ENCODE assay signal across 29 mouse cellular contexts in the genomic region with DNA sequence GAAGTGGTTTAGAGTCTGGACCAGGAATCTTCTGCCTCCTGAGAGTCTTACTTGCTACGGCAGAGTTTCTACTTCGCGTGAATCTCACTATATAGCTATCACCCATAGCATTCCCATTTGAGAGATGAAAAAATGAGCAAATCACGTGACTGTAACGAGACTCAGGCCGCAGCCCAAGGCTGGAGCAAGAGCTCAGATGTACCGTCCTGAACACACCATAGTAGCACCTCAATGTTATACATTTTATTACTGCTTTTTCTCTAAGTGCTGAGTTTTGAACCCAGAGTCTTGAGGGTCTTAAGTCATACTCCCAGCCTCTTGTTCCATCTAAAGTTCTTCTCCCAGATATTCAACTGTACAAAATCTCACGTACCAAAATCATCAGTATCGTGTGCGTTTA. TPM values are rescaled to one million over a fixed set of nuclear protein-coding genes. Genes with fewer than 3 reads are reported as not detected.
DNase-seq lines count a peak whose midpoint lies in the region; ATAC-seq and TF ChIP-seq lines count a peak whose summit lies in the region.
"Had no signal": no experiment of that assay in that cellular context is flagged by ENCODE, and none has a peak within 500 bp of the region (broad histone marks: within the 10 kb centered on the region; RNA-seq: fewer than 3 reads in every experiment).

No protein-coding gene starts in this region.

- H3K27me3 ChIP-seq in forebrain, embryonic 13.5 days, result no peaks in the 10 kb centered on the region
- no peaks in the 10 kb centered on the region for H3K27me3 ChIP-seq in forebrain, embryonic 16.5 days (replicated peaks; ENCODE audit: control insufficient read depth, insufficient read depth, low read length)
- no peaks in the 10 kb centered on the region for H3K27me3 ChIP-seq in midbrain, embryonic 11.5 days (ENCODE audit: control insufficient read depth, insufficient read depth, low read length)
- no peaks in the 10 kb centered on the region for H3K27me3 ChIP-seq in midbrain, postnatal 0 days (ENCODE audit: insufficient read depth, low read length)
- H3K27me3 ChIP-seq in forebrain, postnatal 0 days (ENCODE audit: insufficient read depth, low read length), result no peaks in the 10 kb centered on the region
- no peaks in the 10 kb centered on the region for H3K27me3 ChIP-seq in neural tube, embryonic 14.5 days (ENCODE audit: control insufficient read depth, insufficient read depth, low read length)
- H3K27me3 ChIP-seq: heart, embryonic 13.5 days; limb, embryonic 15.5 days; liver, embryonic 13.5 days; megakaryocyte, embryonic 14.5 days; neural tube, embryonic 13.5 days; stomach, embryonic 15.5 days had no signal

- WGBS in forebrain, embryonic 13.5 days, result 88% methylated on average over 10 of the region's 10 CpGs
- 86% methylated on average over 10 of the region's 10 CpGs for WGBS in forebrain, embryonic 16.5 days
- WGBS in midbrain, embryonic 11.5 days, result 90% methylated on average over 10 of the region's 10 CpGs
- 87% methylated on average over 10 of the region's 10 CpGs for WGBS in midbrain, postnatal 0 days
- WGBS in forebrain, postnatal 0 days, result 89% methylated on average over 10 of the region's 10 CpGs
- WGBS in neural tube, embryonic 14.5 days, result 89% methylated on average over 10 of the region's 10 CpGs

- H3K4me2 ChIP-seq in forebrain, embryonic 13.5 days, result no peak overlapping the region
- H3K4me2 ChIP-seq in forebrain, embryonic 16.5 days (ENCODE audit: low read length), result no peak overlapping the region
- no peak overlapping the region for H3K4me2 ChIP-seq in midbrain, embryonic 11.5 days
- no peak overlapping the region for H3K4me2 ChIP-seq in midbrain, postnatal 0 days (ENCODE audit: low read depth, low read length, poor library complexity, severe bottlenecking)
- no peak overlapping the region for H3K4me2 ChIP-seq in forebrain, postnatal 0 days (ENCODE audit: low read depth)
- H3K4me2 ChIP-seq in neural tube, embryonic 14.5 days (ENCODE audit: low read depth, low read length), result no peak overlapping the region
- H3K4me2 ChIP-seq: heart, embryonic 13.5 days; limb, embryonic 15.5 days; liver, embryonic 13.5 days; neural tube, embryonic 13.5 days; stomach, embryonic 15.5 days had no signal

- no peak for DNase-seq in midbrain, embryonic 11.5 days (ENCODE audit: low spot score, missing footprints)
- DNase-seq in midbrain, postnatal 0 days (ENCODE audit: low spot score), result no peak
- no peak for DNase-seq in forebrain, postnatal 0 days
- no peak for DNase-seq in heart, adult 8-10 months (ENCODE audit: low spot score)
- DNase-seq: gastrocnemius, adult 2 months; gastrocnemius, postnatal 36 days; heart, adult 2 months; liver, embryonic 13.5 days had no signal

- no peaks in the 10 kb centered on the region for H3K4me1 ChIP-seq in forebrain, embryonic 13.5 days
- no peaks in the 10 kb centered on the region for H3K4me1 ChIP-seq in forebrain, embryonic 16.5 days (replicated peaks; ENCODE audit: control insufficient read depth, insufficient read depth, low read length)
- H3K4me1 ChIP-seq in midbrain, embryonic 11.5 days (ENCODE audit: control insufficient read depth, insufficient read depth, low read length), result no peaks in the 10 kb centered on the region
- H3K4me1 ChIP-seq in midbrain, postnatal 0 days (ENCODE audit: insufficient read depth, low read length), result no peaks in the 10 kb centered on the region
- no peaks in the 10 kb centered on the region for H3K4me1 ChIP-seq in forebrain, postnatal 0 days (ENCODE audit: insufficient read depth)
- no peaks in the 10 kb centered on the region for H3K4me1 ChIP-seq in neural tube, embryonic 14.5 days (ENCODE audit: control insufficient read depth, insufficient read depth, low read length)
- H3K4me1 ChIP-seq: heart, embryonic 13.5 days; limb, embryonic 15.5 days; liver, embryonic 13.5 days; neural tube, embryonic 13.5 days; stomach, embryonic 15.5 days had no signal

- no peaks in the 10 kb centered on the region for H3K36me3 ChIP-seq in forebrain, embryonic 13.5 days (ENCODE audit: poor library complexity, severe bottlenecking)
- no peaks in the 10 kb centered on the region for H3K36me3 ChIP-seq in forebrain, embryonic 16.5 days (ENCODE audit: control insufficient read depth, insufficient read depth)
- H3K36me3 ChIP-seq in midbrain, embryonic 11.5 days (ENCODE audit: control insufficient read depth, insufficient read depth, low read length), result no peaks in the 10 kb centered on the region
- no peaks in the 10 kb centered on the region for H3K36me3 ChIP-seq in midbrain, postnatal 0 days (ENCODE audit: insufficient read depth, low read length)
- no peaks in the 10 kb centered on the region for H3K36me3 ChIP-seq in forebrain, postnatal 0 days (ENCODE audit: insufficient read depth)
- H3K36me3 ChIP-seq in neural tube, embryonic 14.5 days (ENCODE audit: control insufficient read depth, insufficient read depth, low read length), result no peaks in the 10 kb centered on the region
- H3K36me3 ChIP-seq: G1E; heart, embryonic 13.5 days; limb, embryonic 15.5 days; liver, embryonic 13.5 days; neural tube, embryonic 13.5 days; stomach, embryonic 15.5 days had no signal

- H3K9me3 ChIP-seq in forebrain, embryonic 13.5 days (replicated peaks), result no peaks in the 10 kb centered on the region
- H3K9me3 ChIP-seq in forebrain, embryonic 16.5 days (ENCODE audit: control insufficient read depth, low read length), result no peaks in the 10 kb centered on the region
- H3K9me3 ChIP-seq in midbrain, embryonic 11.5 days (ENCODE audit: control insufficient read depth, low read length), result no peaks in the 10 kb centered on the region
- no peaks in the 10 kb centered on the region for H3K9me3 ChIP-seq in midbrain, postnatal 0 days (ENCODE audit: low read length)
- no peaks in the 10 kb centered on the region for H3K9me3 ChIP-seq in forebrain, postnatal 0 days (ENCODE audit: low read length)
- H3K9me3 ChIP-seq in neural tube, embryonic 14.5 days (ENCODE audit: control insufficient read depth, low read length), result no peaks in the 10 kb centered on the region
- H3K9me3 ChIP-seq: G1E; heart, embryonic 13.5 days; limb, embryonic 15.5 days; liver, embryonic 13.5 days; megakaryocyte, embryonic 14.5 days; neural tube, embryonic 13.5 days; stomach, embryonic 15.5 days had no signal

- H3K27ac ChIP-seq in forebrain, embryonic 13.5 days, result no peak overlapping the region
- no peak overlapping the region for H3K27ac ChIP-seq in forebrain, embryonic 16.5 days (ENCODE audit: low read length)
- H3K27ac ChIP-seq in midbrain, embryonic 11.5 days (ENCODE audit: low read depth, low read length), result no peak overlapping the region
- H3K27ac ChIP-seq in midbrain, postnatal 0 days (ENCODE audit: low read depth, low read length), result no peak overlapping the region
- no peak overlapping the region for H3K27ac ChIP-seq in forebrain, postnatal 0 days (ENCODE audit: low read depth, low read length)
- H3K27ac ChIP-seq in neural tube, embryonic 14.5 days (ENCODE audit: low read depth, low read length), result no peak overlapping the region
- H3K27ac ChIP-seq: gastrocnemius, adult 2 months; heart, adult 2 months; heart, embryonic 13.5 days; kidney, postnatal 0 days; limb, embryonic 15.5 days; liver, embryonic 13.5 days; neural tube, embryonic 13.5 days; stomach, embryonic 15.5 days had no signal

- no peak overlapping the region for H3K4me3 ChIP-seq in forebrain, embryonic 13.5 days
- H3K4me3 ChIP-seq in forebrain, embryonic 16.5 days (replicated peaks; ENCODE audit: low read length), result no peak overlapping the region
- H3K4me3 ChIP-seq in midbrain, embryonic 11.5 days (ENCODE audit: low read depth, low read length), result no peak overlapping the region
- no peak overlapping the region for H3K4me3 ChIP-seq in midbrain, postnatal 0 days (ENCODE audit: low read depth, low read length)
- H3K4me3 ChIP-seq in forebrain, postnatal 0 days (ENCODE audit: low read depth, low read length), result no peak overlapping the region
- H3K4me3 ChIP-seq in neural tube, embryonic 14.5 days (ENCODE audit: low read depth, low read length), result no peak overlapping the region
- H3K4me3 ChIP-seq: gastrocnemius, adult 2 months; heart, adult 2 months; heart, embryonic 13.5 days; limb, embryonic 15.5 days; liver, embryonic 13.5 days; megakaryocyte, embryonic 14.5 days; neural tube, embryonic 13.5 days; stomach, embryonic 15.5 days had no signal

- 0 out of 2 replicates have a peak, but pooled peaks have one; percentile 31 for ATAC-seq in forebrain, embryonic 13.5 days
- no peak for ATAC-seq in forebrain, embryonic 16.5 days
- ATAC-seq in midbrain, embryonic 11.5 days (ENCODE audit: low FRiP score), result 0 out of 2 replicates have a peak, but pooled peaks have one; percentile 24
- no peak for ATAC-seq in midbrain, postnatal 0 days (ENCODE audit: low FRiP score)
- peak; percentile 16 for ATAC-seq in forebrain, postnatal 0 days
- peak; percentile 65; the same call in 1 of the 2 replicates for ATAC-seq in neural tube, embryonic 14.5 days (ENCODE audit: low read depth)
- ATAC-seq: lung, postnatal 0 days had no signal

- H3K9ac ChIP-seq in forebrain, embryonic 13.5 days, result no peak overlapping the region
- no peak overlapping the region for H3K9ac ChIP-seq in forebrain, embryonic 16.5 days (replicated peaks; ENCODE audit: low read depth, low read length)
- H3K9ac ChIP-seq in midbrain, embryonic 11.5 days (ENCODE audit: low read length), result no peak overlapping the region
- no peak overlapping the region for H3K9ac ChIP-seq in midbrain, postnatal 0 days (replicated peaks; ENCODE audit: low read length, poor library complexity, severe bottlenecking)
- no peak overlapping the region for H3K9ac ChIP-seq in forebrain, postnatal 0 days
- no peak overlapping the region for H3K9ac ChIP-seq in neural tube, embryonic 14.5 days (replicated peaks; ENCODE audit: low read depth, low read length)
- H3K9ac ChIP-seq: heart, embryonic 13.5 days; limb, embryonic 15.5 days; liver, embryonic 13.5 days; neural tube, embryonic 13.5 days; stomach, embryonic 15.5 days had no signal

- no peak for TF ChIP-seq CTCF in midbrain, postnatal 0 days (IDR thresholded peaks at IDR 0.05)
- TF ChIP-seq CTCF in forebrain, postnatal 0 days (IDR thresholded peaks at IDR 0.05; ENCODE audit: low read depth), result no peak

RNA-seq across cellular contexts. Expression of gene Gm281, which starts 2.9 kb away (rescaled TPM):
- polyA plus RNA-seq in forebrain, embryonic 13.5 days (2015; fragmentation: Nextera tagmentation; extraction: Ambion mirVana), result 0.08 TPM in 1 of 2 replicates, not detected in the other
- 0.14 TPM in 1 of 2 replicates, not detected in the other for polyA plus RNA-seq in forebrain, embryonic 16.5 days (2015; fragmentation: Nextera tagmentation; extraction: Ambion mirVana)
- polyA plus RNA-seq in midbrain, embryonic 11.5 days (2014; fragmentation: Nextera tagmentation; extraction: Ambion mirVana), result not detected in 2 replicates
- not detected in 2 replicates for total RNA-seq in midbrain, postnatal 0 days (2014; rRNA removed)
- polyA plus RNA-seq in midbrain, postnatal 0 days (2015; fragmentation: Nextera tagmentation; extraction: Ambion mirVana), result not detected in 2 replicates
- not detected in 2 replicates for total RNA-seq in forebrain, postnatal 0 days (2014; rRNA removed)
- 0.06 and 0.11 TPM in 2 replicates for polyA plus RNA-seq in forebrain, postnatal 0 days (2015; fragmentation: Nextera tagmentation; extraction: Ambion mirVana)
- not detected in 2 replicates for polyA plus RNA-seq in neural tube, embryonic 14.5 days (2014; fragmentation: Nextera tagmentation; extraction: Ambion mirVana)
- total RNA-seq in heart, adult 8-10 months (2022), result not detected
- total RNA-seq: adrenal gland, adult 8-10 months; adrenal gland, postnatal 4 days; G1E; gastrocnemius, adult 2 months; gastrocnemius, postnatal 36 days; heart, adult 2 months; heart, postnatal 10 days; hematopoietic stem cell, adult 5-6 weeks; layer of hippocampus, adult 8-10 months; layer of hippocampus, postnatal 25 days; left cerebral cortex, adult 8-10 months; left cerebral cortex, postnatal 36 days had no signal
- polyA plus RNA-seq: cerebellum, adult 2 months; embryonic facial prominence, embryonic 11.5 days; G1E; heart, embryonic 13.5 days; kidney, postnatal 0 days; limb, embryonic 15.5 days; liver, embryonic 13.5 days; neural tube, embryonic 13.5 days; stomach, embryonic 15.5 days had no signal

RNA-seq across cellular contexts. Expression of gene Atxn7, which starts 44.0 kb away (rescaled TPM):
- polyA plus RNA-seq in forebrain, embryonic 13.5 days (2015; fragmentation: Nextera tagmentation; extraction: Ambion mirVana), result 4.2 and 5.9 TPM in 2 replicates
- 4.0 and 4.9 TPM in 2 replicates for polyA plus RNA-seq in forebrain, embryonic 16.5 days (2015; fragmentation: Nextera tagmentation; extraction: Ambion mirVana)
- 5.2 and 5.7 TPM in 2 replicates for polyA plus RNA-seq in midbrain, embryonic 11.5 days (2014; fragmentation: Nextera tagmentation; extraction: Ambion mirVana)
- total RNA-seq in midbrain, postnatal 0 days (2014; rRNA removed), result 12.7 and 22.4 TPM in 2 replicates
- polyA plus RNA-seq in midbrain, postnatal 0 days (2015; fragmentation: Nextera tagmentation; extraction: Ambion mirVana), result 2.2 and 2.5 TPM in 2 replicates
- 9.2 and 14.4 TPM in 2 replicates for total RNA-seq in forebrain, postnatal 0 days (2014; rRNA removed)
- polyA plus RNA-seq in forebrain, postnatal 0 days (2015; fragmentation: Nextera tagmentation; extraction: Ambion mirVana), result 1.0 and 2.2 TPM in 2 replicates
- 6.0 and 6.1 TPM in 2 replicates for polyA plus RNA-seq in neural tube, embryonic 14.5 days (2014; fragmentation: Nextera tagmentation; extraction: Ambion mirVana)
- total RNA-seq in heart, adult 8-10 months (2022), result 10 to 100 TPM; 12.5 to 17.3 (median 16.1) TPM

RNA-seq across cellular contexts. Expression of gene Thoc7, which starts 44.4 kb away (rescaled TPM):
- 220 and 233 TPM in 2 replicates for polyA plus RNA-seq in forebrain, embryonic 13.5 days (2015; fragmentation: Nextera tagmentation; extraction: Ambion mirVana)
- polyA plus RNA-seq in forebrain, embryonic 16.5 days (2015; fragmentation: Nextera tagmentation; extraction: Ambion mirVana), result 150 and 159 TPM in 2 replicates
- polyA plus RNA-seq in midbrain, embryonic 11.5 days (2014; fragmentation: Nextera tagmentation; extraction: Ambion mirVana), result 268 and 279 TPM in 2 replicates
- total RNA-seq in midbrain, postnatal 0 days (2014; rRNA removed), result 55.7 and 70.7 TPM in 2 replicates
- 195 and 196 TPM in 2 replicates for polyA plus RNA-seq in midbrain, postnatal 0 days (2015; fragmentation: Nextera tagmentation; extraction: Ambion mirVana)
- total RNA-seq in forebrain, postnatal 0 days (2014; rRNA removed), result 90.7 and 105 TPM in 2 replicates
- 189 and 216 TPM in 2 replicates for polyA plus RNA-seq in forebrain, postnatal 0 days (2015; fragmentation: Nextera tagmentation; extraction: Ambion mirVana)
- polyA plus RNA-seq in neural tube, embryonic 14.5 days (2014; fragmentation: Nextera tagmentation; extraction: Ambion mirVana), result 207 and 228 TPM in 2 replicates
- 10 to 100 TPM; 80.7 to 94.7 (median 81.9) TPM for total RNA-seq in heart, adult 8-10 months (2022)

Comparison
In these comparisons a context has a peak if more than half of its experiments do, and no peak if none do; other contexts are left out.
1. ATAC-seq: peak in forebrain, embryonic 13.5 days (single experiment), midbrain, embryonic 11.5 days (single experiment), forebrain, postnatal 0 days (single experiment) and neural tube, embryonic 14.5 days (single experiment); none in forebrain, embryonic 16.5 days (single experiment) and midbrain, postnatal 0 days (single experiment).